Mouse (Mus musculus): ENCODE measurements around the gene Gm26602. TPM values are rescaled to one million over a fixed set of nuclear protein-coding genes. Genes with fewer than 3 reads are reported as not detected.

Gene Gm26602
- polyA plus RNA-seq, 1 experiment: not detected

- Histone ChIP-seq H3K4me3 (replicated peaks) (peak overlapping the region; percentile 89), H3K9me3 (no peaks in the 10 kb centered on the region), H3K27me3 (replicated peaks) (no peaks in the 10 kb centered on the region), H3K36me3 (replicated peaks; ENCODE audit: low read length) (peaks cover 99% of the 10 kb centered on the region), H3K4me1 (peaks cover 100% of the 10 kb centered on the region)
- TF ChIP-seq FLI1 (IDR thresholded peaks at IDR 0.05; ENCODE audit: low read length) (no peak), GATA1 (IDR thresholded peaks at IDR 0.05; ENCODE audit: borderline replicate concordance, low read length) (no peak)
Observed at GRCm38 (mm10) chr10:79936911-79937441, 26.3 kb downstream of the Gm26602 start.

GRCm38 (mm10) chr10:79937775-79938526 lies 27.3 kb downstream of the Gm26602 start:
- Histone ChIP-seq H3K4me3 (replicated peaks) (peak overlapping the region; percentile 89), H3K27me3 (replicated peaks) (no peaks in the 10 kb centered on the region), H3K4me1 (peaks cover 100% of the 10 kb centered on the region), H3K36me3 (replicated peaks; ENCODE audit: low read length) (peaks cover 99% of the 10 kb centered on the region), H3K9me3 (no peaks in the 10 kb centered on the region)
- TF ChIP-seq FLI1 (IDR thresholded peaks at IDR 0.05; ENCODE audit: low read length) (no peak), GATA1 (IDR thresholded peaks at IDR 0.05; ENCODE audit: borderline replicate concordance, low read length) (no peak)

GRCm38 (mm10) chr10:79940749-79941148 lies 30.1 kb downstream of the Gm26602 start:
- Histone ChIP-seq H3K4me1 (peaks cover 99% of the 10 kb centered on the region), H3K4me3 (replicated peaks) (peak overlapping the region; percentile 59), H3K9me3 (no peaks in the 10 kb centered on the region), H3K36me3 (replicated peaks; ENCODE audit: low read length) (peaks cover 99% of the 10 kb centered on the region), H3K27me3 (replicated peaks) (no peaks in the 10 kb centered on the region)
- TF ChIP-seq GATA1 (IDR thresholded peaks at IDR 0.05; ENCODE audit: borderline replicate concordance, low read length) (no peak), FLI1 (IDR thresholded peaks at IDR 0.05; ENCODE audit: low read length) (no peak)

GRCm38 (mm10) chr10:79942988-79943387 lies 32.3 kb downstream of the Gm26602 start:
- TF ChIP-seq FLI1 (IDR thresholded peaks at IDR 0.05; ENCODE audit: low read length) (no peak), GATA1 (IDR thresholded peaks at IDR 0.05; ENCODE audit: borderline replicate concordance, low read length) (no peak)
- H3K4me1 ChIP-seq: peaks cover 99% of the 10 kb centered on the region
- H3K27me3 ChIP-seq (replicated peaks): no peaks in the 10 kb centered on the region
- H3K9me3 ChIP-seq: no peaks in the 10 kb centered on the region
- H3K4me3 ChIP-seq (replicated peaks): no peak overlapping the region
- H3K36me3 ChIP-seq (replicated peaks; ENCODE audit: low read length): peaks cover 98% of the 10 kb centered on the region

- peaks cover 98% of the 10 kb centered on the region for H3K4me1 ChIP-seq
- no peaks in the 10 kb centered on the region for H3K9me3 ChIP-seq
- peaks cover 96% of the 10 kb centered on the region for H3K36me3 ChIP-seq (replicated peaks; ENCODE audit: low read length)
- no peak overlapping the region for H3K4me3 ChIP-seq (replicated peaks)
- no peak for TF ChIP-seq FLI1 (IDR thresholded peaks at IDR 0.05; ENCODE audit: low read length)
- TF ChIP-seq GATA1 (IDR thresholded peaks at IDR 0.05; ENCODE audit: borderline replicate concordance, low read length): no peak
- no peaks in the 10 kb centered on the region for H3K27me3 ChIP-seq (replicated peaks)
Observed at GRCm38 (mm10) chr10:79943471-79943901, 32.8 kb downstream of the Gm26602 start.

GRCm38 (mm10) chr10:79945507-79946234 lies 35.0 kb downstream of the Gm26602 start:
- Histone ChIP-seq H3K4me1 (peaks cover 86% of the 10 kb centered on the region), H3K4me3 (replicated peaks) (peak overlapping the region; percentile 87)
- TF ChIP-seq GATA1 (IDR thresholded peaks at IDR 0.05; ENCODE audit: borderline replicate concordance, low read length) (no peak), FLI1 (IDR thresholded peaks at IDR 0.05; ENCODE audit: low read length) (no peak)

GRCm38 (mm10) chr10:79946752-79947322 lies 36.2 kb downstream of the Gm26602 start:
- Histone ChIP-seq H3K4me3 (replicated peaks) (peak overlapping the region; percentile 87), H3K27me3 (replicated peaks) (no peaks in the 10 kb centered on the region), H3K36me3 (replicated peaks; ENCODE audit: low read length) (peaks cover 97% of the 10 kb centered on the region), H3K4me1 (peaks cover 74% of the 10 kb centered on the region), H3K9me3 (no peaks in the 10 kb centered on the region)
- TF ChIP-seq FLI1 (IDR thresholded peaks at IDR 0.05; ENCODE audit: low read length): no peak
- no peak for TF ChIP-seq GATA1 (IDR thresholded peaks at IDR 0.05; ENCODE audit: borderline replicate concordance, low read length)

More at GRCm38 (mm10) chr10:79945507-79946234, 35.0 kb downstream of the Gm26602 start:
- Histone ChIP-seq H3K27me3 (replicated peaks) (no peaks in the 10 kb centered on the region), H3K9me3 (no peaks in the 10 kb centered on the region), H3K36me3 (replicated peaks; ENCODE audit: low read length) (peaks cover 97% of the 10 kb centered on the region)

- peaks cover 67% of the 10 kb centered on the region for H3K4me1 ChIP-seq
- TF ChIP-seq GATA1 (IDR thresholded peaks at IDR 0.05; ENCODE audit: borderline replicate concordance, low read length) (no peak), FLI1 (IDR thresholded peaks at IDR 0.05; ENCODE audit: low read length) (no peak)
- H3K27me3 ChIP-seq (replicated peaks): no peaks in the 10 kb centered on the region
- peaks cover 96% of the 10 kb centered on the region for H3K36me3 ChIP-seq (replicated peaks; ENCODE audit: low read length)
- H3K4me3 ChIP-seq (replicated peaks): peak overlapping the region; percentile 87
- H3K9me3 ChIP-seq: no peaks in the 10 kb centered on the region
Observed at GRCm38 (mm10) chr10:79947502-79947901, 36.8 kb downstream of the Gm26602 start.

GRCm38 (mm10) chr10:79949873-79950272 lies 39.2 kb downstream of the Gm26602 start:
- Histone ChIP-seq H3K27me3 (replicated peaks) (no peaks in the 10 kb centered on the region), H3K36me3 (replicated peaks; ENCODE audit: low read length) (peaks cover 89% of the 10 kb centered on the region), H3K4me3 (replicated peaks) (no peak overlapping the region), H3K9me3 (no peaks in the 10 kb centered on the region), H3K4me1 (peaks cover 62% of the 10 kb centered on the region)
- TF ChIP-seq FLI1 (IDR thresholded peaks at IDR 0.05; ENCODE audit: low read length): no peak
- TF ChIP-seq GATA1 (IDR thresholded peaks at IDR 0.05; ENCODE audit: borderline replicate concordance, low read length): no peak

All from megakaryocyte, embryonic 14.5 days (primary cell).